In genomic region chr3:27616421-27617236, GRCm38 (mm10) we compare ENCODE assay signal across 8 mouse cellular contexts.
DNase-seq lines count a peak whose midpoint lies in the region; ATAC-seq lines count a peak whose summit lies in the region.

No protein-coding gene starts in this region.

- H3K4me2 ChIP-seq in forebrain, embryonic 15.5 days (replicated peaks): no peak overlapping the region
- no peak overlapping the region for H3K4me2 ChIP-seq in forebrain, embryonic 16.5 days (ENCODE audit: low read length)
- H3K4me2 ChIP-seq in kidney, embryonic 15.5 days: no peak overlapping the region

- peaks cover 5% of the 10 kb centered on the region for H3K4me1 ChIP-seq in forebrain, embryonic 15.5 days
- H3K4me1 ChIP-seq in forebrain, embryonic 16.5 days (replicated peaks; ENCODE audit: control insufficient read depth, insufficient read depth, low read length): peaks cover 2% of the 10 kb centered on the region; the same call in 1 of the 2 replicates
- H3K4me1 ChIP-seq in kidney, embryonic 15.5 days: peaks cover 42% of the 10 kb centered on the region

- H3K4me3 ChIP-seq in forebrain, embryonic 15.5 days: no peak overlapping the region
- H3K4me3 ChIP-seq in forebrain, embryonic 16.5 days (replicated peaks; ENCODE audit: low read length): no peak overlapping the region
- H3K4me3 ChIP-seq in kidney, embryonic 15.5 days (replicated peaks): no peak overlapping the region

- H3K27me3 ChIP-seq in forebrain, embryonic 15.5 days: no peaks in the 10 kb centered on the region
- H3K27me3 ChIP-seq in forebrain, embryonic 16.5 days (replicated peaks; ENCODE audit: control insufficient read depth, insufficient read depth, low read length): no peaks in the 10 kb centered on the region
- H3K27me3 ChIP-seq in kidney, embryonic 15.5 days: no peaks in the 10 kb centered on the region

- no peaks in the 10 kb centered on the region for H3K9me3 ChIP-seq in forebrain, embryonic 15.5 days
- H3K9me3 ChIP-seq in forebrain, embryonic 16.5 days (ENCODE audit: control insufficient read depth, low read length): no peaks in the 10 kb centered on the region
- no peaks in the 10 kb centered on the region for H3K9me3 ChIP-seq in kidney, embryonic 15.5 days (replicated peaks)

- no peaks in the 10 kb centered on the region for H3K36me3 ChIP-seq in forebrain, embryonic 15.5 days
- no peaks in the 10 kb centered on the region for H3K36me3 ChIP-seq in forebrain, embryonic 16.5 days (ENCODE audit: control insufficient read depth, insufficient read depth)
- peaks cover 23% of the 10 kb centered on the region for H3K36me3 ChIP-seq in kidney, embryonic 15.5 days

- no peak overlapping the region for H3K9ac ChIP-seq in forebrain, embryonic 15.5 days (replicated peaks)
- no peak overlapping the region for H3K9ac ChIP-seq in forebrain, embryonic 16.5 days (replicated peaks; ENCODE audit: low read depth, low read length)
- H3K9ac ChIP-seq in kidney, embryonic 15.5 days: no peak overlapping the region

- ATAC-seq in forebrain, embryonic 15.5 days (replicated peaks): no peak
- no peak for ATAC-seq in forebrain, embryonic 16.5 days
- ATAC-seq in kidney, embryonic 15.5 days (replicated peaks; ENCODE audit: low FRiP score): peak; percentile 46; the same call in 1 of the 2 replicates
- ATAC-seq in erythroid progenitor cell, adult 5-6 weeks (replicated peaks; ENCODE audit: low FRiP score, poor library complexity, severe bottlenecking): no peak

- H3K27ac ChIP-seq in forebrain, embryonic 15.5 days (replicated peaks): peak overlapping the region; percentile 19; the same call in 1 of the 2 replicates
- H3K27ac ChIP-seq in forebrain, embryonic 16.5 days (ENCODE audit: low read length): no peak overlapping the region
- H3K27ac ChIP-seq in kidney, embryonic 15.5 days: peak overlapping the region; percentile 42

- WGBS in forebrain, embryonic 15.5 days: 78% methylated on average over 19 of the region's 19 CpGs
- 71% methylated on average over 19 of the region's 19 CpGs for WGBS in forebrain, embryonic 16.5 days
- WGBS in kidney, embryonic 15.5 days: 48% methylated on average over 19 of the region's 19 CpGs

- DNase-seq in cerebellum, adult 8-10 months: peak; percentile 80
- peak; percentile 69 for DNase-seq in heart, adult 8-10 months (ENCODE audit: low spot score)
- peak; percentile 77 to 85 for DNase-seq in lung, postnatal 4 days
- no peak for DNase-seq in spleen, adult 18-20 months

Comparison
In these comparisons a context has a peak if more than half of its experiments do, and no peak if none do; other contexts are left out.
1. DNase-seq: peak in cerebellum, adult 8-10 months (single experiment), heart, adult 8-10 months (single experiment) and lung, postnatal 4 days (2 of 2); none in spleen, adult 18-20 months (0 of 2).